Mouse (Mus musculus) spleen, adult 2 months (tissue): ENCODE measurements at regions not wholly inside any gene's neighbourhood (a gene's known extent, or its start where the extent isn't known, plus 50 kb on each side); places are given as distances from the start of the nearest gene placed in this dataset.
"Not testable (repeated sequence)": the region's sequence is repeated elsewhere in the genome, so short reads cannot be mapped to it uniquely, and the experiment has no call there.

Source experiments
- DNase-seq, 2 experiments: peaks; one replicate each; pipeline versions ENCODE4 v3.0.0 to v3.0.0-alpha.2; 2012 to 2021; ENCODE audit warnings: low spot score in 2 of 2, low read depth in 1 of 2
- H3K27ac ChIP-seq: fragments of 200-500 bp; 2 replicates; pipeline ENCODE4 v1.5.1; 2012; ENCODE audit warnings: low read length, inconsistent platforms; ENCODE audit not compliant: insufficient read depth
- H3K27me3 ChIP-seq: fragments of 200-500 bp; 2 replicates; pipeline ENCODE4 v1.6.1; 2012; ENCODE audit warnings: mild to moderate bottlenecking, moderate library complexity, low read length, inconsistent platforms; ENCODE audit not compliant: control insufficient read depth, insufficient read depth
- H3K36me3 ChIP-seq: fragments of 200-500 bp; 2 replicates; pipeline ENCODE4 v1.6.1; 2012; ENCODE audit warnings: mild to moderate bottlenecking, low read length, inconsistent platforms; ENCODE audit not compliant: control insufficient read depth, insufficient read depth
- H3K4me1 ChIP-seq: fragments of 200-500 bp; 2 replicates; pipeline ENCODE4 v1.6.1; 2011; ENCODE audit warnings: inconsistent platforms; ENCODE audit not compliant: control insufficient read depth, insufficient read depth, insufficient read length
- H3K4me3 ChIP-seq: fragments of 200-500 bp; 2 replicates; pipeline ENCODE4 v1.5.1; 2011; ENCODE audit warnings: mild to moderate bottlenecking, inconsistent platforms; ENCODE audit not compliant: insufficient read depth, insufficient read length; ENCODE audit errors: extremely low read depth
- CTCF ChIP-seq: fragments of 200-500 bp; IDR thresholded peaks from 2 replicates; pipeline ENCODE4 v1.5.1; 2011; ENCODE audit warnings: mild to moderate bottlenecking, inconsistent platforms; ENCODE audit not compliant: insufficient read depth, insufficient read length, insufficient replicate concordance; ENCODE audit errors: extremely low read depth
- POLR2A ChIP-seq: fragments of 200-500 bp; IDR thresholded peaks from 2 replicates; pipeline ENCODE4 v1.6.1; 2011; ENCODE audit warnings: low read depth, low read length, inconsistent platforms
- WGBS: fragments of 180-500 bp; shearing (Covaris S2); methylation state at CpG from one replicate; pipeline ENCODE4 v1.1.7; 2018; 5-methylcytosine and 5-hydroxymethylcytosine counted together

DNA sequence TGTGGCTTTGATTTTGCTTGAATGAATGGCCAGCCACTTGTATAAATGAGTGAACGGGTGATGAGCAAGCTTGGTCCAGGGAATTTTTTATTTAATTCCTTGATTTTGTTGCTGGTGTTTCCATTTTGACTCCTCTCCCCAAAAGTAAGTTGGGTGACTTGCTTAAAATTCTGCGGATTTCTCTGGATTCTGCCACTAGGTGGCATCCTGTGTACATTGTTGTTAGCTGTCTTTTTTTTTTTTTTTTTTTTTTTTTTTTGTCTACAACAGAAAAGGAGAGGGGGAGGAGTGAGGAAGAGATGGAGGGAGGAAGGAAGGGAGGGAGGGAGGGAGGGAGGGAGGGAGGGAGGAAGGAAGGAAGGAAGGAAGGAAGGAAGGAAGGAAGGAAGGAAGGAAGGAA lies 91.5 kb upstream of the Zfp746 start:
- no peaks in the 10 kb centered on the region for H3K36me3 ChIP-seq
- H3K27me3 ChIP-seq, result no peaks in the 10 kb centered on the region
- peak; percentile 15 for DNase-seq
- no peaks in the 10 kb centered on the region for H3K4me1 ChIP-seq
- WGBS, result 22% methylated on average over 2 of the region's 2 CpGs
- no peak overlapping the region for H3K27ac ChIP-seq
- H3K4me3 ChIP-seq, result no peak overlapping the region
- TF ChIP-seq CTCF (no peak), POLR2A (no peak)

DNA sequence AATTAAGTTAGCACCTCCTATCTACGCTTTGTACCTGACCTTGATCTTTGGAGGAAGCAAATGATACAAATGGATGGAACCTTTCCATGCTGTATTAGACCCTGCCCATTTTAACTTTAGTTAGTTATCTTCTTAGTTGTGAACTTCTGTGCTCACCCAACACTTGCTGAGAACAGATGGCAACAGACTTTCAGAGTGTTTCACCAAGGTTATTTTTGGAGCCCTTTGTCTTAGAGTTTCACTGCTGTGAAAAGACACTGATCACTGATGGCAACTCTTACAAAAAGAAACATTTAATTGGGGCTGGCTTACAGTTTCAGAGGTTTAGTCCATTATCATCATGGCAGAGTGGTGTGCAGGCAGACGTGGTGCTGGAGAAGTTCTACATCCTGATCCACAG lies 88.8 kb upstream of the Zfp746 start:
- Histone ChIP-seq H3K27me3 (no peaks in the 10 kb centered on the region), H3K36me3 (no peaks in the 10 kb centered on the region), H3K4me3 (no peak overlapping the region), H3K4me1 (no peaks in the 10 kb centered on the region), H3K27ac (no peak overlapping the region)
- no peak for TF ChIP-seq CTCF
- TF ChIP-seq POLR2A, result no peak
- WGBS, result 87% methylated on average over 2 of the region's 2 CpGs
- DNase-seq, result no peak

GRCm38 (mm10) chr6:48172769-48173168 lies 86.4 kb upstream of the Zfp746 start:
- DNase-seq, H3K36me3 ChIP-seq, H3K4me3 ChIP-seq, H3K27me3 ChIP-seq, H3K27ac ChIP-seq, H3K4me1 ChIP-seq: not testable (repeated sequence)
- 93% methylated on average over 13 of the region's 13 CpGs for WGBS

GRCm38 (mm10) chr6:48136851-48137250 lies 50.5 kb upstream of the Zfp746 start:
- no peaks in the 10 kb centered on the region for H3K36me3 ChIP-seq
- no peak for DNase-seq
- no peak for TF ChIP-seq CTCF
- TF ChIP-seq POLR2A, result no peak
- no peak overlapping the region for H3K27ac ChIP-seq
- WGBS, result 58% methylated on average over 2 of the region's 2 CpGs
- H3K4me1 ChIP-seq, result no peaks in the 10 kb centered on the region
- H3K27me3 ChIP-seq, result no peaks in the 10 kb centered on the region
- H3K4me3 ChIP-seq, result no peak overlapping the region
